Mouse (Mus musculus) 3T3-L1 (cell line): ENCODE data around the gene Lmcd1.
"Not testable (repeated sequence)": the region's sequence is repeated elsewhere in the genome, so short reads cannot be mapped to it uniquely, and the experiment has no call there.

Experiments
- DNase-seq: peaks from one replicate; pipeline ENCODE4 v3.0.0-alpha.2; 2015; ENCODE audit warnings: low read depth, low spot score

Gene Lmcd1

DNA sequence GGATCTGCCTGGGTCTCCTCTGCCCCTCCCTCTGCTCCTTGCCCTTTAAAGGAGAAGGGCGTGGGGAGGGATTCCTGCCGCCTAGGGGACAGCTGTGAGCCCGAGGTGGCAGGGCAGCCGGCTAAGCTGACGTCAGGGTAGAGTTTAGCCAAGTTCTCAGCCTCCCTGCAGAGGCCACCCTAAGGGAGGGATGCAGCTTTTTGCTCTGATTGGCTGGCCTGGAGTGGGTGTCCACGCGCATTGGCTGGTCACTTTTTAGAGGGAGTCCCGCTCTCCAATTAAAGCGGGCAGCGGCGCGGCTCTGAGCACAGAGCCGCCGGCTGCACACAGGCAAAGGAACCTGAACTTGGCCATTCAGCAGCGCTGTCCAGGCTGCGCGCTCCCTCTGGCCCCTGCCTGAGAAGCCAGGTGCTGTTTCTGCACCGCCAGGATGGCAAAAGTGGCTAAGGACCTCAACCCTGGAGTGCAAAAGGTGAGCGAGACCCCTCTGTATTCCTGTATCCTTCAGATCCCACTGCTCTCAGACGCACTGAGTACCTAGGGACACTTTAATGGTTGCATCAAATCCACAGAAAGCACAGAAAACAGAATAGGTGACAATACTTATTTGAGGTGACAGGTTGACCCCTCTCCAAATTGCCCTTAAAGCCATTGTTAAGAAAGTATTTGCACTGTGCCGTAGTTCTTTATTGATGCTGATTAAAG lies at the start of gene Lmcd1:
Gene Lmcd1, plus strand, starts transcription at position 258 of the 705 bp plus-strand sequence.
- DNase-seq, result no peak

DNA sequence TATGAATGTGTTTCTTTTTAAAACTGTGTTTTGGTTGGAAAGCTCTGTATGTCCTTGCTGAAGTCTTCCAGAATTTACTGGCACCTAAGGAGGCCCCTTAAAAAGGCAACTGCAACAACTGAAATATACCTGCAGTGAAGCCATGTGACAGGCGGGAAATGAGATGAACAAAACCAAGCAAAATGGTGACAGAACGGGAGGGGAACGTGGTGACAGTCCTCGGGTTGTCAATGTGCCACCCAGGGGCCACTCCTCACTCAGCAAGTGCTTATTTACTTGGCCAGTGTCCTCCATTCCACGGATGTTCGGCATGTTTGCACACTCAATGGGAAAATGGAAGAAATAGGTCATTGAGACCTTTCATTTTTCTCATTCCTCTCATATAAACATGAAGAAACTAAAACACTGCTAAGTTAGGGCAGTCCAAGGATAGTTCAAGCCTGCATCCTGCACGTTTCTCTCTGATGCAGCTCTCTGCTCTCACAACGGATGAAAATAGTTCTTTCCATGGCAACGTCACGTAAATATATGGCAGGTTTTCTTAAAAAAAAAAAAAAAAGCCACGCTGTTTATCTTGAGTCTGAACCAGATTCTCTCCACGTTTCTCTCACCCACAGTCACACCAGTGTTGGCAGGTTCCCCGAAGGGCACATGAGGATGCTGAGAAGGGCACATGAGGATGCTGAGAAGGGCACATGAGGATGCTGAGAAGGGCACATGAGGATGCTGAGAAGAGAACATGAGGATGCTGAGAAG lies 49.5 kb upstream of the Lmcd1 start:
- no peak for DNase-seq

GRCm38 (mm10) chr6:112236775-112237174 lies 36.8 kb upstream of the Lmcd1 start:
- DNase-seq, result no peak

DNA sequence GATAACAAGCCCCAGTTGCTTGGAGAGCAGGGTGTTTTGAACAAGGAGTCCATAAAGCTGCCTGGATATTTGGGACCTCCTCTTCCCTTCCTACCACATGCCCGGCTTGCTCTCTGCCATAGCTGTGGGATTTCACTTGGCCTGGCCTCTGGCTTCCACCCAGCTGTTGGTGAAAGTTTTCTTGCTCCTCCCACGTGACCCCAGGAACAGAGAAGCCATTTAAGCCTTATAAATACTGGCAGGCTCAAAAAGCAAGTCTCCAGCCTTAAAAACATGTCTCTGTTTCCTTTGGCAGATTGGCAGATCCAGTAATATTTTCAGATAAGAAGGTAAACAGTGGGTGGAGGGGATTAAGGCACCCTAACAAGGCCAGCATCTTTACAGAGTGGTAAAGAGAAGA lies 31.3 kb upstream of the Lmcd1 start:
- no peak for DNase-seq

- DNase-seq, result peak; percentile 90
Observed at GRCm38 (mm10) chr6:112245639-112246038, 27.9 kb upstream of the Lmcd1 start.

DNA sequence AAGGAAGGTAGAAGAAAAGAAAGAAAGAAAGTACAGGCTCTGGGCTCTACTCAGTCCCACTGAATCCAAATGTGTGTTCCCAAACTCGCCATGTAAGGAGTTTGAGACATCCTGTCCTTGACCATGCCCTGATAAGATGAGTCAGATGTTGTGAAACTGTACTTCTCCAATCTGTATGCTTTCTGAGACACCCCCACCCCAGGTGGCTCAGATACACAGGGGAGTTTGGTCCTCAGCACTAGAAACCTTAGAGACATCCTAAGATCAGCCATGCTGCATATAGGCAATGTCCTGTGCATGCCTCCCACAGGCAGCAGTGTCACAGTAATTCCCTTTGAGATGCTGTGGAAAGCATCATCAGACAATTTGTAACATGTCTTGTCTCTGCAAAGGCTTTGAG lies 26.9 kb upstream of the Lmcd1 start:
- peak; percentile 36 for DNase-seq

DNA sequence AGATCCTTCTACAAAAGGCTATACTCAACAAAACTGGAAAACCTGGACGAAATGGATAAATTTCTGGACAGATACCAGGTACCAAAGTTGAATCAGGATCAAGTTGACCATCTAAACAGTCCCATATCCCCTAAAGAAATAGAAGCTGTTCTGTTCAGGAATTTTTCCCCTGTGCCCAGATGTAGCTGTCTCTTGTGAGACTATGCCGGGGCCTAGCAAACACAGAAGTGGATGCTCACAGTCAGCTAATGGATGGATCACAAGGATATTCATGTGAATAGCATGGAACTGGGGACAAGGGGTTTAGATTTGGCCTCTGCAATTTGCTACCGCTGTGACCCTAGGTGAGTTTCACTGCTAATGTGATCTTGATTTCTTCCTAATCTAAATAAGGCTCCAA lies 19.6 kb upstream of the Lmcd1 start:
- DNase-seq, result not testable (repeated sequence)

DNA sequence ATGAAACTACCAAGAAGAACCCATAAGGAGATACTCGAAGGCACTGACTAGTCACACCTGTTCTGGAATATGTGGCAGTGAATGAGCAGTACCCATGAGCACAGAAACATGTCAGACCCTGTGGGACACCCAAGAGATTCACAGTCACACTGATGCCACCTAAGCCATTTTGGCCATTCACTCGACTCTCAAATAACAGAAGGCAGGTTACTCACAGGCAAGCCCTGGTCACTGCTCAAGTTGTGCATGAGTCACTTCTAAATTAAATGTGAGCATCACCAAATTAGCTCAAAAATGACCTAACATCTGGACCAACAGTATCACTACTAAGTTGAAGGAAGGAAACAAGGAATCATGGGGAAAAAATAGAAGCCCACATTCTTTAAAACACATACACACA lies 18.6 kb upstream of the Lmcd1 start:
- DNase-seq, result no peak

DNA sequence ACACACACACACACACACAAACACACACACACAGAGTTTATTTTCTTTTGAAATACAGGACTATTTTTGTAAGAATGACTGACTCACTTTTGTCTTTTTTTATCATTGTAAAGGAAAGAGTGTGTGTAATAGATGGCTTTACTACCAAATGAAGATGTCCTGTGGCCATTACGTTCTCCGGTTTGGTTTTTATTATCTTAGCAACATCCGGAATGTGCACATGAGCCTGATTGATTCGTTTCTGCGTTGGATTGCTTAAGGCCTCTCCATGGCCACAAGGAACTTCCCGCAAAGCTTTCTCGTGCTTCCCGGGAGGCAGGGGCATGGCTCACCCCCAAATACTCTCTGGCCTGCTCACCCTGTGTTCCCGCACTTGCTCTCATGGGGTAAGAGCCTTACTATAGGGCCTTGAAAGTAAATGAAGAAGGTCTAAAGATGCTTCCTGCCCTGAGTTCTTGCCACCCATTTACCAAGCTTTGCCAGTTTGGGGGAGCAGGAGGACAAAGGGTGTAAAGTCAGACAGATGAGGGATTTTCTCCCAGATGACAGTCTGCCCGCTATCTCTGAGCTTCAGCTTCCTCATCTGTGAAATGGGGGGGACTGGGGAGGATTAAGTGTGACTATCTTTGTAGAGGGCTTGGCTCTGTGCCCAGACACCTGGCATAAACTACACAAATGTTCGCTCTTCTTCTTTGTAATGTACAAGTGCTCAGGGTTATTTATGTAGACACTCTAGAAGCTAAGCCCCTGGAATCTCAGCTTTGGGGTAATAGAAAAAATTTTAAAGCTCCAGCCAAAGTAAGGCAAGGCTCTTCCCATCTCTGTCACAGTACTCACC lies 18.0 kb upstream of the Lmcd1 start:
- no peak for DNase-seq

GRCm38 (mm10) chr6:112256599-112256998 lies 17.0 kb upstream of the Lmcd1 start:
- no peak for DNase-seq

DNA sequence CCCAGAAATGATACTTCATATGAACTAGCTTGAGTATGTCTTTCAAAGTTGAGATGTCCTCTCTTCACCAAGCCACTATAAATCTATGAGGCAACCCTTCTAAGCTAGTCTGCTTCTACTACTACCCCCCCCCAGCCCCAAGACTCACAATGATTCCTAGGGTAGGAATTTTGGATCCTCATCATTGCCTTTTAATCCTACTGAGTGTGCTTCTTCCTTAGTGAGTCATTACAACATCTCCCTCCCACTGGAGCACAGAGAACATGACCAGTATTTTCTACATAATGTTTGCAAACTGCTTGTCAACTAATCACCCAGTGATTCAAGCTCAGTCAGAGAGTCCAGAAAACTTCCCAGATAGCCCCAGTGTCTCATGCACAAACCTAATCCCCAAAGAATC lies 12.5 kb upstream of the Lmcd1 start:
- DNase-seq, result peak; percentile 46

GRCm38 (mm10) chr6:112264321-112264720 lies 9.2 kb upstream of the Lmcd1 start:
- no peak for DNase-seq

DNA sequence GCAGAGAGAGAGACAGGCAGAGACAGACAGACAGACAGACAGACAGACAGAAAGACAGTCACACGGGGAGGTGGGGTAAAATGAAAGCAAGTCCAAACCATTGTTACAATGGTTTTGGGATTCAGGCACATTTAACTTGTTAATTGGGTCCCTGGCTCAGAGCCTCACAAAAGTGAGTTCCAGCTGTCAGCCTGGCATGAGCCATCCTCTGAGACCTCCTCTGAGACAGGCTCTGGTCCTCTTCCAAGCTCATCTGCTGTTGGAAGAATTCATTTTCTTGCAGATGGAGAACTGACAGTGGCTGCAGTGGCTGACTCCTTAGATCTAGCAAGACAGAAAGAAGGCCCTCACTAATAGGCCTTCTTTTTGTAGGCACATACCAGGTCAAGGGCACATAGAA lies 6.9 kb upstream of the Lmcd1 start:
- DNase-seq, result peak; percentile 62

DNA sequence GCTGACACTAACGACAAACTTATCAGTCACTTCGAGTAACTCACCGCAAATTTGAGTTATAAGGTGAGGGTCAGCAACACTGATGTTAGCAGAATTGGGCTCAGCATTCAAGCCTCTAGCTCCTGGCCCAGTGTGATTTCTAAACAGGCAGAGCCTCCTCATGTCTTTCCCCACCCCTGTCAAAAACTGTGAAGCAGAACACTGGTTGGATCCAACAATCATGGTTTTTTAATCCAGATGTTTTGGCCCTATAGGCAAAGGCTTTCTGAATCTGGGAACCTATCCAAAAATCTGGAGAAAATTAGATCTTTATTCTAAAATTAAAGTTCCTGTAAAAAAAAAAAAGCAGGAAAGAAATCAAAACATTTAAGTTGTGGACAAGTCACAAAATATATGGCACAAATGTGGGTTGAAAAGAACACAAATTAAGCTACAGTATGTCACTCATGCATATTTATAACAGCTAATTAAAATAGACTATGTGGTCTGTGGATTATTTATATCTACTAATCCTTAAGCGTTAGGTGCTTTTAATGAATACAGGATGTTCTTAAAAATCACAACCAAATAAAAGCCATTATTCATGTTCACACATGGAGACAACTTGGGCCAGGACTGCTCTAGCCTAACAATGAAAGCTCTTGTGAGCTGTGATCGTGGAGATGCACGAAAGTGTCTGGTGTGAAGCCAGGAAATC lies 5.7 kb upstream of the Lmcd1 start:
- DNase-seq, result peak; percentile 78

GRCm38 (mm10) chr6:112274261-112275055 lies 900 bp downstream of the Lmcd1 start:
- peak; percentile 74 for DNase-seq

DNA sequence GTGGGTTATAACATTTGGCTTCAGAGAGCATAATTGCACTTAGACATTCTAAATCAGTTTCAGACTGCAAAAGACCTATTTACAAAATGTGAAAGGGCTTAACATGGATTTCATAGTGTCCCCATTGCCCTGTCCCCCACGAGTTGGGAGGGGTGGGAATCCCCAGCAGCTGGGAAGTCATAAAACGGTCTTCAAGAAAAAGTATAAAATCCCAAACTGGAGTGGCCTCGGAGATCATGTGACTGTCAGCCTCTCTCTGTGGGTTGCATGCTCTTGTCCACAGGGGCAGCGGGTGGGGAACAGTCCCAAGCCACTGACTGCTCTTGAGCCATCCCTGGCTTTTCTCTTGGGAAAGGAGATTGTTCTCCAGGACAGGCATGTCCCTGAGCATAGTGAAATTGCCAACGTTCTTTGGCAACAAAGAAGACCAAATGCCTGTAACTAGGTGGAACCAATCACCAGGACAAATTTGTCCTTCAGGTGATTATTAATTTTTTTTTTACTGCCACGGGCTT lies 2.2 kb downstream of the Lmcd1 start:
- no peak for DNase-seq

- DNase-seq, result no peak
Observed at GRCm38 (mm10) chr6:112278805-112279204, 5.2 kb downstream of the Lmcd1 start.

DNA sequence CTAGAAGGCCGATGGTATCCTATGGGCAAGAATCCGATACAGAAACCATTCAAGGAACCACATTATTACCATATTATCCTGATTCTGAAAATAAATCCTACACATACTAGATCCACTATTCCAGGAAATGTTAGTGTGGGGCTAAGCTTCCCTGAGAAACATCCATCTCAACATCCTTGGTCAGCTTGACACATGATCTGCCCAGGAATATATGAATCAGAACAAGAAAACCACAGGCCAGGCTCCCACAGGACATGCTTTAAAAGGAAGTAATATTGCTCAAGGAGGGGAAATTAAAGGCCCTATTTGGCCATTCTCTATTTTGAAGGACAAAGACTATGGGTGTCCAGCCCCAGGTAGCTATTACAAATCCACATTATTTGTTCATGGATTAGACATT lies 6.6 kb downstream of the Lmcd1 start:
- DNase-seq, result peak; percentile 82

- DNase-seq, result no peak
Observed at GRCm38 (mm10) chr6:112280945-112281344, 7.4 kb downstream of the Lmcd1 start.

- peak; percentile 44 for DNase-seq
Observed at GRCm38 (mm10) chr6:112281935-112282334, 8.4 kb downstream of the Lmcd1 start.

DNA sequence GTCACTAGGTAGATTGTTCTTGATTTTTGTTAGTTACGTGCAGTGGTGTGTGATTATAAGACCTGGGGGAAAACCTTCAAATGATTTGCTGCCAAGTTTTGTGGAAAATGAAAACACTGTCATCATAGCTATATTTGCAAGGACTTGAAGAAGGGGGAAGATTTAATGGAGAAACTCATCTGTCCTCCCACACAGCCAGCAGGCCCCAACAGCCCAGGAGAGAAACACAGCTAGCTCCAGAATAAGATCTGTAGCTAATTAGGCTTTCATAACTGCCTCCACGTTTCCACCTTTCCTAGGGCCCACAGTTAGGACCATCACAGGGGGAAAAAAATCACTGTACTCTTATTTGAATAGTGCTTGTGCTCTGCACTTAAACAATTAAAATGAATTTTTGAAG lies 10.5 kb downstream of the Lmcd1 start:
- no peak for DNase-seq
